Mouse (Mus musculus) liver, embryonic 11.5 days (tissue): ENCODE data around the gene Cited4. TPM values are rescaled to one million over a fixed set of nuclear protein-coding genes. Genes with fewer than 3 reads are reported as not detected.
A peak's percentile ranks its signal among the peaks of the same experiment; 100 is the strongest.

Experiments used
- ATAC-seq: fragments of 200-750 bp; cut with Nextera tagmentation; replicated peaks from 2 replicates; pipeline ENCODE4 v1.8.0; 2017; ENCODE audit warnings: moderate number of reproducible peaks, mild to moderate bottlenecking, moderate TSS enrichment, moderate library complexity; ENCODE audit not compliant: low FRiP score
- DNase-seq: peaks from one replicate; pipeline ENCODE4 v3.0.0-alpha.2; 2017; ENCODE audit warnings: low spot score
- H3K27ac ChIP-seq: fragments of 300-500 bp; sonication (generic); 2 replicates; pipeline ENCODE4 v1.5.1; 2014; ENCODE audit warnings: mild to moderate bottlenecking, low read depth, low read length, control low read depth
- H3K27me3 ChIP-seq: fragments of 300-500 bp; sonication (generic); replicated peaks from 2 replicates; pipeline ENCODE4 v1.6.1; 2014; ENCODE audit warnings: low read length, mixed read lengths; ENCODE audit not compliant: control insufficient read depth, insufficient read depth
- H3K36me3 ChIP-seq: fragments of 300-500 bp; sonication (generic); 2 replicates; pipeline ENCODE4 v1.6.1; 2014; ENCODE audit warnings: mild to moderate bottlenecking, low read length, moderate library complexity, mixed read lengths; ENCODE audit not compliant: control insufficient read depth, insufficient read depth
- H3K4me1 ChIP-seq: fragments of 300-500 bp; sonication (generic); replicated peaks from 2 replicates; pipeline ENCODE4 v1.6.1; 2014; ENCODE audit warnings: low read length, mixed read lengths; ENCODE audit not compliant: control insufficient read depth, insufficient read depth
- H3K4me2 ChIP-seq: fragments of 300-500 bp; sonication (generic); 2 replicates; pipeline ENCODE4 v1.6.1; 2014; ENCODE audit warnings: mild to moderate bottlenecking, control low read depth, moderate library complexity
- H3K4me3 ChIP-seq: fragments of 300-500 bp; sonication (generic); 2 replicates; pipeline ENCODE4 v1.5.1; 2014; ENCODE audit warnings: low read depth, low read length, control low read depth
- H3K9ac ChIP-seq: fragments of 300-500 bp; sonication (generic); 2 replicates; pipeline ENCODE4 v1.6.1; 2014; ENCODE audit warnings: low read depth, low read length, control low read depth
- H3K9me3 ChIP-seq: fragments of 300-500 bp; sonication (generic); 2 replicates; pipeline ENCODE4 v1.6.1; 2016; ENCODE audit warnings: low read length, inconsistent platforms, mixed read lengths; ENCODE audit not compliant: control insufficient read depth
- WGBS: fragments of 180-500 bp; shearing (Covaris S2); extraction: QIAGEN DNeasy Blood & Tissue Kit; methylation state at CpG from one replicate; pipeline ENCODE4 v1.1.7; 2014; 5-methylcytosine and 5-hydroxymethylcytosine counted together
- polyA plus RNA-seq: library from polyadenylated mRNA; unstranded; fragments of >200 nt; fragmentation: Nextera tagmentation; extraction: Ambion mirVana; gene quantifications from 2 replicates; pipeline ENCODE4 v1.2.1, GENCODE M21; 2014

Gene Cited4
- polyA plus RNA-seq, 1 experiment from 2014 or later, result 232 TPM

DNA sequence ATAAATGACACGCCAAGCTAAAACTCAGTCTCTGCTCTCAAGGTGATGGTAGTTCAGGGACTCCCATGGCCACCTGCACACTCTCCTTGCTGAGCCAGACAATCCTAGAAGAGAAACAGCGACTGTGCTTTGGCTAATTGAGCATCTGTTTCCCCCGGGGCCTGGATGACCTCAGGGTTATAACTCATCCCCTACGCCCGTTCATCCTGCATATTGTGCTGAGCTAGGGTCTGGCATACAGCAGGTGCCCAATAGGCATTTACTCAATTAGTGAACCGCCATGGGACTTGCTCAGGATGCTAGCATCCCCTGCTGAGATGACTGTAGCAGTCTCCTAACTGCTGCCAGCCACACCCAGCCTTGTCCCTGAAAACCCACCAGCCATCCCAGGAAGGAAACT lies 20.9 kb downstream of the Cited4 start:
- Histone ChIP-seq H3K4me3 (no peak overlapping the region), H3K27ac (no peak overlapping the region), H3K4me2 (no peak overlapping the region), H3K9ac (no peak overlapping the region), H3K27me3 (no peaks in the 10 kb centered on the region; the same call in 1 of the 2 replicates), H3K9me3 (no peaks in the 10 kb centered on the region), H3K4me1 (peaks cover 6% of the 10 kb centered on the region), H3K36me3 (no peaks in the 10 kb centered on the region)
- no peak for DNase-seq
- 60% methylated on average over 6 of the region's 6 CpGs for WGBS
- no peak for ATAC-seq

DNA sequence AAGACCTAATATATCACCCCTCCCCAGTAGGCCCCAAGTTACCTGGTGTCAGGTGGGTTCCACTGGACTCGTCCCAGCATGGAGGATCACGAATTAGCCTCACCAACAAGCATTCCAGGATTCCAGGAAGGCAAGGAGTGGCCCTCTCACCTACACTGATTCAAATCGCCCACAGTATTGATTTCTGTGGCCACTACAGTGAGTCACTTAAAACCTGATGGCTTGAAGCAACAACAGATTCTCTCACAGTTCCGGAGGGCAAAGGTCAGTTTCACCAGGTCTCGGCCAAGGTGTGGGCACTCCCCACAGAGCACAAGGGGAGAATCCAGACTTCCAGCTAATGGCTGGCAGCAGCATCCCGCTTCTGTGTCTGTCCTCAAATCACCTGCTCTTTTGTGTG lies 22.9 kb downstream of the Cited4 start:
- Histone ChIP-seq H3K27ac (no peak overlapping the region), H3K9me3 (no peaks in the 10 kb centered on the region), H3K4me2 (no peak overlapping the region), H3K4me3 (no peak overlapping the region), H3K27me3 (peaks cover 5% of the 10 kb centered on the region), H3K36me3 (no peaks in the 10 kb centered on the region), H3K9ac (no peak overlapping the region), H3K4me1 (no peaks in the 10 kb centered on the region; the same call in 1 of the 2 replicates)
- DNase-seq (no peak), ATAC-seq (no peak)
- 62% methylated on average over 6 of the region's 6 CpGs for WGBS

- WGBS, result 44% methylated on average over 10 of the region's 10 CpGs
- H3K27me3 ChIP-seq, result peaks cover 22% of the 10 kb centered on the region
- H3K27ac ChIP-seq, result no peak overlapping the region
- H3K36me3 ChIP-seq, result no peaks in the 10 kb centered on the region
- ATAC-seq, result no peak
- H3K9ac ChIP-seq, result no peak overlapping the region
- no peaks in the 10 kb centered on the region for H3K9me3 ChIP-seq
- H3K4me1 ChIP-seq, result no peaks in the 10 kb centered on the region
- H3K4me3 ChIP-seq, result no peak overlapping the region
- DNase-seq, result no peak
- H3K4me2 ChIP-seq, result no peak overlapping the region
Measured at GRCm38 (mm10) chr4:120692717-120693116, 26.3 kb downstream of the Cited4 start.

DNA sequence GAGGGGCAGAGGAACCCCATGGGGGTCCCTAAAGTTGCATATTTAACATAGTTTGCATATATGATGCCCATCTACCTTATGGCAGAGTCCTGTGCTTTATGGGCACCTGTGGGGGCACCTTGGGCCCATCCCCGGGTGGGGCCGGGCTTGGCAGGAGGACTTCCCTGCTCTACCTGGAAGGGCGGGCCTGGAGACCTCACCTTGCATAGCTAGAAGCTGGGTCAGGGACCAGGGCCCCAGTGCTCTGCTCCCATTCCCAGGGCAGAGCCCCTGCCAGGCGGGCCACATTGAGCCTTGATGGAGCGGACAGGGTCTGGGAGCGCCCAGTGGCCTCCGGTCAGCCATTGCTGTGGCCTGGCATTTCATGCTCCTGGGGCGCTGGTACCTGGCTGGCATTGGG lies 31.0 kb downstream of the Cited4 start:
- no peaks in the 10 kb centered on the region for H3K4me1 ChIP-seq
- WGBS, result 82% methylated on average over 8 of the region's 8 CpGs
- DNase-seq, result no peak
- no peak for ATAC-seq
- H3K36me3 ChIP-seq, result no peaks in the 10 kb centered on the region
- no peak overlapping the region for H3K27ac ChIP-seq
- H3K9ac ChIP-seq, result no peak overlapping the region
- no peak overlapping the region for H3K4me3 ChIP-seq
- H3K9me3 ChIP-seq, result no peaks in the 10 kb centered on the region
- peaks cover 53% of the 10 kb centered on the region for H3K27me3 ChIP-seq
- H3K4me2 ChIP-seq, result peak overlapping the region; percentile 63; the same call in 1 of the 2 replicates

DNA sequence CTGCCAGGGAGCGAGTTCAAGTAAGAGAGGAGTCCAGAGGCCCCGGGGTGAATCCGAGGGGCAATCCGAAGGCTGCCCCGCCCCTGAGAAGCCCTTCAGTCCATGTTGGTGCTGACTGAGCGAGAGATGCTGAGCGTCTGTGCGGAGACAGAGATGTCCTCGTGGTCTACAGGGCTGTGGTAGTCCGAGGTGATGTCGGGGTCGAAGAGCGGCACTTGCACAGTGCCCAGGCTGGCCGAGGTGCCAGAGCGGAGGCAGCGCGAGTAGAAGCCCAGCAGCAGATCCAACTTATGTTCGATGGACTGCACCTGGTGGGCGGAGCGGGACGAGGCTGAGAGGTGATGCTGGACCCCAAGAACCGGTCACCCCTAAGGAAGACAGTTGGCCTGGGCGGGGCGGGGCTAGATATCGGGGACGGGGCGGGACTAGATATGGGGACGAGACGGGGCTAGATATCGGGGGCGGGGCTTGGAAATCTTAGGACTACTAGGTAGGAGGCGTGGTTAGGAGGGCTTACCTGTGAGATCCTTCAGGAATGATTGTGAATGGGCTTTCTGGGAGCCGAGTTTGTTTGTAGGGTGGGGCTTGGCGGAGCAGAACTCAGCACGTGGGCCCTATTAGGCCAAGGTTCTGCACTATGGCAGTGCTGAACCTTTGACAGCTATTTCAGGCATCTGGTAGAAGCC lies 31.6 kb downstream of the Cited4 start:
- ATAC-seq (peak; percentile 67), DNase-seq (no peak)
- Histone ChIP-seq H3K9me3 (no peaks in the 10 kb centered on the region), H3K9ac (no peak overlapping the region), H3K27me3 (peaks cover 56% of the 10 kb centered on the region), H3K27ac (no peak overlapping the region), H3K4me3 (peak overlapping the region; percentile 31), H3K36me3 (no peaks in the 10 kb centered on the region), H3K4me1 (no peaks in the 10 kb centered on the region), H3K4me2 (peak overlapping the region; percentile 63)
- 15% methylated on average over 35 of the region's 35 CpGs for WGBS

DNA sequence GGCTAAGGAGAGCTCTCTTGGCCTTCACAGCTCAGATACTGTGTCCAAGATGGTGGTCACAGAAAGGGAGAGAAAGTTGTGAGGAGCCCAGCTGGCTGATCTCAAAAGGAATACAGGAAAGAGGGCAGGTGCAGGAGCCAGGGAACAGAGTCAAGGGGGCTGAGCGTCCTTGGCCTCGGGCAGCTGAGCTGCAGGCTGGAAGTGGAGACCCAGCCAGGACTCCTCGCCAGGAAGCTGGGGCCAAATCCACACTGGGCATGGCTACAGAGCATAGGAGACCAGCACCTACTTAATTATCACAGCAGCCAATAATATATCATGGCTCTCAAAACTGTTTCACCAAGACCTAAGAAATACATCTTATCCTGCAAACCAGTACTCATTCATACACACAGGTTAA lies 34.8 kb downstream of the Cited4 start:
- Histone ChIP-seq H3K27ac (no peak overlapping the region), H3K9me3 (no peaks in the 10 kb centered on the region), H3K27me3 (peaks cover 43% of the 10 kb centered on the region), H3K9ac (no peak overlapping the region), H3K4me3 (no peak overlapping the region), H3K4me2 (no peak overlapping the region), H3K36me3 (no peaks in the 10 kb centered on the region), H3K4me1 (no peaks in the 10 kb centered on the region)
- DNase-seq (no peak), ATAC-seq (no peak)
- WGBS, result 79% methylated on average over 3 of the region's 3 CpGs

GRCm38 (mm10) chr4:120702056-120702455 lies 35.7 kb downstream of the Cited4 start:
- H3K27ac ChIP-seq, result no peak overlapping the region
- peaks cover 41% of the 10 kb centered on the region for H3K27me3 ChIP-seq
- WGBS, result 81% methylated on average over 8 of the region's 8 CpGs
- H3K4me3 ChIP-seq, result no peak overlapping the region
- DNase-seq, result no peak
- H3K9me3 ChIP-seq, result no peaks in the 10 kb centered on the region
- ATAC-seq, result no peak
- no peak overlapping the region for H3K9ac ChIP-seq
- H3K4me1 ChIP-seq, result no peaks in the 10 kb centered on the region
- H3K4me2 ChIP-seq, result no peak overlapping the region
- no peaks in the 10 kb centered on the region for H3K36me3 ChIP-seq

DNA sequence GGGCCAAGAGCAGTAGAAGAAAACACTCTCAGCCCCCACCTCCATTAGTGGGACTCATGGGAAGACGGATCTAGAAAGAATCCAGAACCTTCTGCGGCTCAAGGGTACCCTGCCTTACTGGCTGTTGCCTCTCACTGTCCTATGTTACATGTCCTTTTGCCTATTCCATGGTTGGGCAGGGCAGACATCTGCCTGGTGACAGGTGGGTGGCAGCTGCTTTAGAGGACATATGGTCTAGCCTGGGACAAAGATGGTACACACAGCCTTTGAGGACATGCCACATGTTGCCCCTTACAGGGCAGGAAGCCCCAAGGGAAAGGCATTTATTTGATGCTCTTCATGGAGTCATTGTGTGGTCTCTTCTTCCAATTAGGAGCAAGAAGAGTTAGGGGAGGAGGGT lies 36.1 kb downstream of the Cited4 start:
- 80% methylated on average over 2 of the region's 2 CpGs for WGBS
- peaks cover 36% of the 10 kb centered on the region for H3K27me3 ChIP-seq
- no peak overlapping the region for H3K4me3 ChIP-seq
- no peak for DNase-seq
- no peaks in the 10 kb centered on the region for H3K36me3 ChIP-seq
- H3K4me1 ChIP-seq, result no peaks in the 10 kb centered on the region
- ATAC-seq, result no peak
- H3K9ac ChIP-seq, result no peak overlapping the region
- H3K9me3 ChIP-seq, result no peaks in the 10 kb centered on the region
- no peak overlapping the region for H3K27ac ChIP-seq
- no peak overlapping the region for H3K4me2 ChIP-seq

DNA sequence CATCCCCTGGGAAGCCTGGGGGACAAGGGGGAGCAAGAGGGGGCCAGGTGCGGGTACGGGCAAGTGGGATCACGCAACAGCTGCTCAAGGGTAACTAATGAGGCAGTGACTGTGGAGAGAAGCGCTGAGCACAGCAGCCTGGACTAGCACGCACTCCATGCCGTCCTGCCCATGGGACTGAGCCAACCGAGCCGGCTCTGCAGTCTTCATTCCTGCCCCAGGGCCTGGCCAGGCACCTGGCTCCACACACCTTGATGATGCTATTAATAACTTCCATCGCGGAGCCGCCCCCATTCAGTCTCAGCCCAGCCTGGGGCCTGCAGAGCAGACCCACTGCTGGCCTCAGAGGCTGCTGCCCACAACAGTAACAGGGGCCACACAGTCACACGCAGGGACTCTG lies 45.9 kb downstream of the Cited4 start:
- Histone ChIP-seq H3K4me1 (peaks cover 5% of the 10 kb centered on the region; the same call in 1 of the 2 replicates), H3K27me3 (peaks cover 50% of the 10 kb centered on the region), H3K36me3 (no peaks in the 10 kb centered on the region), H3K27ac (no peak overlapping the region), H3K9me3 (no peaks in the 10 kb centered on the region), H3K4me2 (no peak overlapping the region), H3K4me3 (no peak overlapping the region), H3K9ac (no peak overlapping the region)
- ATAC-seq, result no peak
- no peak for DNase-seq
- WGBS, result 76% methylated on average over 12 of the region's 12 CpGs
